Mouse (Mus musculus): ENCODE measurements around the gene Ddost. TPM values are rescaled to one million over a fixed set of nuclear protein-coding genes. Genes with fewer than 3 reads are reported as not detected.
"Not testable (repeated sequence)": the region's sequence is repeated elsewhere in the genome, so short reads cannot be mapped to it uniquely, and the experiment has no call there.

Ddost gene
- polyA plus RNA-seq, 1 experiment from 2014 or later: 289 TPM

DNA sequence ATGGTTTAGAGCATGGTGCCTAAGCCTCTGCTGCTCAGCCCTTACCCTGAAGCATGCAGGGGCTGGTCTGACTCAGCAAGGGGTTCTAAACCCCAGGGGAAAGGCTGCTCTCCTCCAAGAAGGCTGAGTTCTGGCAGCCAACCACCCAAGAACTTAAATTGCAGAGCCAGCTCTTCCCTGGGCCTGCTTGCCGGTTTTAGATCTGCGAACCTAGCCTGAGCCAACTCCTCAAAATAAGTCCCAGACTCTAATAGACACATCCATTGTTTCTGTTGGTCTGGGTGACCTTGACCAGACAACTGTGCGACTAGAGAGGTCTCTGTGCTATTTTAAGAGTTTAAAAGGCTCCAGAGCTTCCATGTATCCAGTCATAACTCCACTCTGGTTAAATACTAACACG lies 19.2 kb downstream of the Ddost start:
- no peak for TF ChIP-seq CTCF (IDR thresholded peaks at IDR 0.05; ENCODE audit: low read depth)
- Histone ChIP-seq H3K36me3 (ENCODE audit: insufficient read depth, low read length) (no peaks in the 10 kb centered on the region), H3K4me2 (ENCODE audit: low read length) (no peak overlapping the region), H3K27ac (no peak overlapping the region), H3K9ac (ENCODE audit: low read depth, low read length) (no peak overlapping the region), H3K4me3 (replicated peaks; ENCODE audit: low read depth, low read length) (no peak overlapping the region), H3K4me1 (replicated peaks; ENCODE audit: insufficient read depth, low read length) (no peaks in the 10 kb centered on the region), H3K27me3 (ENCODE audit: insufficient read depth, low read length) (no peaks in the 10 kb centered on the region), H3K9me3 (replicated peaks; ENCODE audit: low read length) (no peaks in the 10 kb centered on the region)
- 72% methylated on average over 4 of the region's 4 CpGs for WGBS
- DNase-seq (ENCODE audit: low spot score): no peak
- ATAC-seq (replicated peaks; ENCODE audit: low FRiP score, low read depth): no peak

DNA sequence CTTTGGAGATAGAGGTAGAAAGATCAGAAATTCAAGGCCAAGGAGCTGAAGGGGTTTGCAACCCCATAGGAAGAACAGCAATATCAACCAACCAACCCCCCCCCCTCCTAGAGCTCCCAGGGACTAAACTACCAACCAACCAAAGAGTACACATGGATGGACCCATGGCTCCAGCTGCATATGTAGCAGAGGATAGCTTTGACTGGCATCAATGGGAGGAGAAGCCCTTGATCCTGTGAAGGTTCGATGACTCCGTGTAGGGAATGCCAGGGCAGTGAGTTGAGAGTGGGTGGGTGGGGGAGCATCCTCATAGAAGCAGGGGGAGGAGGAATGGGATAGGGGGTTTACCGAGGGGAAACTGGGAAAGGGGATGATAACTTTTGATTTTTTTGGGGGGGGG lies 19.9 kb downstream of the Ddost start:
- Histone ChIP-seq H3K9ac (ENCODE audit: low read depth, low read length) (no peak overlapping the region), H3K9me3 (replicated peaks; ENCODE audit: low read length) (no peaks in the 10 kb centered on the region), H3K36me3 (ENCODE audit: insufficient read depth, low read length) (no peaks in the 10 kb centered on the region), H3K4me3 (replicated peaks; ENCODE audit: low read depth, low read length) (no peak overlapping the region), H3K27me3 (ENCODE audit: insufficient read depth, low read length) (no peaks in the 10 kb centered on the region), H3K27ac (no peak overlapping the region), H3K4me1 (replicated peaks; ENCODE audit: insufficient read depth, low read length) (no peaks in the 10 kb centered on the region), H3K4me2 (ENCODE audit: low read length) (no peak overlapping the region)
- DNase-seq (ENCODE audit: low spot score): no peak
- 91% methylated on average over 3 of the region's 3 CpGs for WGBS
- TF ChIP-seq CTCF (IDR thresholded peaks at IDR 0.05; ENCODE audit: low read depth): no peak
- no peak for ATAC-seq (replicated peaks; ENCODE audit: low FRiP score, low read depth)

GRCm38 (mm10) chr4:138325466-138326076 lies 21.0 kb downstream of the Ddost start:
- Histone ChIP-seq H3K4me1 (replicated peaks; ENCODE audit: insufficient read depth, low read length) (no peaks in the 10 kb centered on the region), H3K9ac (ENCODE audit: low read depth, low read length) (peak overlapping the region; percentile 98), H3K4me3 (replicated peaks; ENCODE audit: low read depth, low read length) (peak overlapping the region; percentile 88), H3K9me3 (replicated peaks; ENCODE audit: low read length) (no peaks in the 10 kb centered on the region), H3K27ac (peak overlapping the region; percentile 100), H3K27me3 (ENCODE audit: insufficient read depth, low read length) (no peaks in the 10 kb centered on the region), H3K36me3 (ENCODE audit: insufficient read depth, low read length) (no peaks in the 10 kb centered on the region), H3K4me2 (ENCODE audit: low read length) (peak overlapping the region; percentile 62)
- ATAC-seq (replicated peaks; ENCODE audit: low FRiP score, low read depth): peak; percentile 91
- peak; percentile 97 for DNase-seq (ENCODE audit: low spot score)
- WGBS: under 1% methylated on average over 45 of the region's 45 CpGs
- TF ChIP-seq CTCF (IDR thresholded peaks at IDR 0.05; ENCODE audit: low read depth): 0 out of 2 replicates have a peak, but pooled peaks have one; percentile 11

DNA sequence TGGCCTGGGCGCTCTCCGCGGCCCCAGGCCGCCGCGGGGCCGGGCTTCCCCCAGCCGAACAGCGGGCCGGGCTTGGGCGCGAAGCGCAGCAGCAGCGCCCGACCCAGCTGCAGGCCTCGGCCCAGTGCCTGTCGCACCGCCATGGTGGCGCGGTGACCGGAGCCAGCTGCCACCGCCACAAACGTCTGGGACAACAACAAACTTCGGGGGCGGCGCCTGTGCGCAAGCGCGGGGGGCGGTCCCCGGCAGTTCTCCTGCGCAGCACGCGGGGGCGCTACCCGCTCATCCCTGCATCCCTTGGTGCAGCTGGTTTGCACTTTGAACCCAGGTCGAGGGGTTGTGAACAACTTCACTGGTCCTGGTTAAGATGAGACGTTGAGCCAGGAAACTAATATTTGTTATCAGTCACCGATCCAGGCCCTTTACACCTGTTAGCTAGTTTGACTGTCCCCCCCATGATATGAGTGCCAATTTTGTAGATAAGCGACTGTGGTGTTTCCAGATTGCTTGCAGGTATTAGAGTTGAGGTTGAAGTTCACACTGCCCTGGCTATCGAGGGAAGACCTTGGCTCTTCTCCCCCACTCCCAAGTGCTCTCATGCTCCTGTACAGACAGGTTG lies 21.7 kb downstream of the Ddost start, which contains the start of gene Pink1:
Gene Pink1, minus strand, starts transcription at position 231 of the 619 bp plus-strand sequence.
- Histone ChIP-seq H3K4me1 (replicated peaks; ENCODE audit: insufficient read depth, low read length) (no peaks in the 10 kb centered on the region), H3K9me3 (replicated peaks; ENCODE audit: low read length) (no peaks in the 10 kb centered on the region), H3K27me3 (ENCODE audit: insufficient read depth, low read length) (no peaks in the 10 kb centered on the region), H3K36me3 (ENCODE audit: insufficient read depth, low read length) (no peaks in the 10 kb centered on the region), H3K27ac (peak within 1 kb of the TSS; percentile 100), H3K4me2 (ENCODE audit: low read length) (peak within 1 kb of the TSS; percentile 62), H3K9ac (ENCODE audit: low read depth, low read length) (peak within 1 kb of the TSS; percentile 98), H3K4me3 (replicated peaks; ENCODE audit: low read depth, low read length) (peak within 1 kb of the TSS; percentile 88)
- DNase-seq (ENCODE audit: low spot score): peak; percentile 95
- peak; percentile 86 for TF ChIP-seq CTCF (IDR thresholded peaks at IDR 0.05; ENCODE audit: low read depth)
- ATAC-seq (replicated peaks; ENCODE audit: low FRiP score, low read depth): peak; percentile 78
- WGBS: 3% methylated on average over 41 of the region's 41 CpGs

DNA sequence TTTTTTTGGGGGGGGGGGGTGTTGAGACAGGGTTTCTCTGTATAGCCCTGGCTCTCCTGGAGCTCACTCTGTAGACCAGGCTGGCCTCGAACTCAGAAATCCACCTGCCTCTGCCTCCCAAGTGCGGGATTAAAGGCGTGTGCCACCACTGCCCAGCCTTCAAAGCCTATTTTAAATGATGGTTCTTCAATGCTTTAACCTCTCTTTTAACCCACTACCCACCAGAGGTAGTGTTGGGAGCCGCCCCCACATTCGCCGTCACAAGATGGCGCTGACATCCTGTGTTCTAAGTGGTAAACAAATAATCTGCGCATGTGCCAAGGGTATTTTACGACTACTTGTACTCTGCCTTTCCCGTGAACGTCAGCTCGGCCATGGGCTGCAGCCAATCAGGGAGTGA lies 22.6 kb downstream of the Ddost start:
- not testable (repeated sequence) for H3K36me3 ChIP-seq (ENCODE audit: insufficient read depth, low read length); H3K4me3 ChIP-seq (replicated peaks; ENCODE audit: low read depth, low read length); H3K9ac ChIP-seq (ENCODE audit: low read depth, low read length); H3K4me1 ChIP-seq (replicated peaks; ENCODE audit: insufficient read depth, low read length); H3K4me2 ChIP-seq (ENCODE audit: low read length); H3K27me3 ChIP-seq (ENCODE audit: insufficient read depth, low read length); ATAC-seq (replicated peaks; ENCODE audit: low FRiP score, low read depth); H3K9me3 ChIP-seq (replicated peaks; ENCODE audit: low read length)
- peak; percentile 36 for DNase-seq (ENCODE audit: low spot score)
- WGBS: 57% methylated on average over 7 of the region's 12 CpGs
- peak overlapping the region; percentile 32; the same call in 1 of the 2 replicates for H3K27ac ChIP-seq

DNA sequence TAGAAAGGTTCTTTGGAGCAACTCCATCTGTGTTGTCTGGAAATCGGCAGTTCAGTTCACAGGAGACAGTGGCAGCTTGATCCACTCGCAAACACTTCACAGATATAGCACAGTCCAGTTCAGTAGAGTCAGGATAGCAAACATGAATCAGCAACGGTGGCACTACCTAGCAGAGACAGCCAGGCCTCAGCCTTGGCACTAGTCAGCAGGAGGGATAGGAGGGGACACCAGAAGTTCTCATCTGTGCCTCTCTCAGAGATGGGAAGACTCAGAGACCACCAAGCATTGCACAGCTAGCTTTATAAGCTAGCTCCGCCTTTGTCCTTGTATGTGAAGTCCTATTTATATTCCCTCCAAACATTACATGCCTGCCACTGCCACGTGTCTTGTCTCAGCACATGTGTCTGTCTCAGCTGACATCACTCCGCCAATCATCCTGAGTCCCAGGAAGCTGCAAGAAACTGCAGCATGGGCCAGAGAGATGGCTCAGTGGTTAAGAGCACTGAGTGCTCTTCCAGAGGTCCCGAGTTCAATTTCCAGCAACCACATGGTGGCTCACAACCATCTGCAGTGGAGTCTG lies 23.5 kb downstream of the Ddost start:
- 65% methylated on average over 7 of the region's 7 CpGs for WGBS
- Histone ChIP-seq H3K27ac (peak overlapping the region; percentile 85), H3K36me3 (ENCODE audit: insufficient read depth, low read length) (no peaks in the 10 kb centered on the region), H3K27me3 (ENCODE audit: insufficient read depth, low read length) (no peaks in the 10 kb centered on the region), H3K4me2 (ENCODE audit: low read length) (peak overlapping the region; percentile 47), H3K4me1 (replicated peaks; ENCODE audit: insufficient read depth, low read length) (no peaks in the 10 kb centered on the region), H3K9ac (ENCODE audit: low read depth, low read length) (0 out of 2 replicates have a peak overlapping the region, but pooled peaks have one; percentile 23), H3K4me3 (replicated peaks; ENCODE audit: low read depth, low read length) (peak overlapping the region; percentile 9; the same call in 1 of the 2 replicates), H3K9me3 (replicated peaks; ENCODE audit: low read length) (no peaks in the 10 kb centered on the region)
- TF ChIP-seq CTCF (IDR thresholded peaks at IDR 0.05; ENCODE audit: low read depth): peak; percentile 31; the same call in 1 of the 2 replicates
- DNase-seq (ENCODE audit: low spot score) (no peak), ATAC-seq (replicated peaks; ENCODE audit: low FRiP score, low read depth) (no peak)
